Mouse (Mus musculus) layer of hippocampus, adult 11-12 months (tissue): ENCODE data around the gene Creb5.

ENCODE experiments used
- DNase-seq: peaks from one replicate; pipeline ENCODE4 v3.0.0; 2022; ENCODE audit warnings: low spot score

Creb5 gene

DNA sequence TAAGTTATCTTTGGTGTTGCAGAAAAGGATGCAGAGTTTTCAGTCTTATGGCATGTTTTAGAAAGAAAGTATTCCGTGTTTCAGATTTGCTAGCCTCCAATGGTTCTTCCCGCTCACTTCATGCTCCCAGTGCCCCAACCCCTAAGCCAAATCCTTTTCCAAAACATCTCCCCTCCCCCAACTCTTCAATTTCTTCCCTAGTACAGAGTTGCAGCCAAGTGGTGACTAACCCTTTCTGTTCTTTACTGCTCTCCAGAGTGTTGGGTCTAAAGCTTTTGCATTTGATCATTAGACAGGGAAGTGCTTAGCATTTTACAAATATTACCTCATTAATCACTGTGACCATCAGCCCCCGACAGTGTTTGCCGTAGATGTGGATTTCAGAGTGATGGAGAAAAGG lies 142.8 kb downstream of the Creb5 start:
- no peak for DNase-seq

GRCm38 (mm10) chr6:53445862-53446460 lies 158.9 kb downstream of the Creb5 start:
- DNase-seq, result no peak

- DNase-seq, result no peak
These were observed 160.4 kb downstream of the Creb5 start for GRCm38 (mm10) chr6:53447479-53447878.

DNA sequence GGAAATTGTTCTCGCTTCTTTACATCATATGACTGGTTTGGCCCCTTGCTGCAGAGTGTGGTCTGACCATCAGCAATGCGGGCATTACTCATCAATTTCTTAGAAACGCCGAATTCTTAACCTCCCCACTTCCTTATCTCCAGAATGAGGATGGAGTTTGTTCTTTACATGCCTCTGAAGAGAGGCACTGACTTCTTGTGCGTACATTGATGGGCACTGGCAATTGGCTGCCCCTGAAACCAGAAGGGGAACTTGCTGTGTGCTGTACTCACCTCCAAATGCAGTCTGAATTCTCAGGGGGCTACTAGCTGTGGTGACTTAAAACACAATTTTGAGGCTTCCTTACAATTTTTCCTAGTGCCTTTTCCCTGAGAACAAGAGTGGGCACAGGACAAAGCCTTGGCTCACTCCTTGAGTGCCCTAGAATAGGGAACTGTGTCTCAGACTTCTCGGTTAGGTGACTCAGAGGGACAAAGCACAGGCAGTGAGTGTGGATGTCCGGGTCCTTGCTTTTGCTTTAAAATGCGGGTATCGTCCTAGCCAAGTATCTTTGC lies 161.3 kb downstream of the Creb5 start:
- no peak for DNase-seq

GRCm38 (mm10) chr6:53449437-53450173 lies 162.5 kb downstream of the Creb5 start:
- DNase-seq, result no peak

- peak; percentile 41 for DNase-seq
These were observed 163.4 kb downstream of the Creb5 start for GRCm38 (mm10) chr6:53450494-53450893.

DNA sequence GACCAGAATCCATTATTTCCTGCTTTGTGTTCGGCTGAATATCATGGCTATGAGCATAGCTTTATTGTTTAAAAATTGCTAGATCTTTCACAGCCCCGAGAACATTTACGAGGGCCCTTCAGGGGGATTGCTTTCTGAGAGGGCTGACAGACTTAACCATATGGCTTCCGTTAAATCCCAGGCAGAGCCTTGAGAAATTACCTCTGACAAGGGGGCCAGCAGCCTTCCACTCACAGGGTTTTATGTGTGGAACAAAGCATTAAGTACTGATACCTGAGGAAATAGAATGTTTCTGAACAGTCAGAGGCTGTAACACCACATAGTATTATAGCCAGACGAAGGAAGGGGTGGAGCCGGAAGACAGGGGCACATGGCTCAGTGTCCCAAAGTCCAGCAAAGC lies 165.2 kb downstream of the Creb5 start:
- no peak for DNase-seq

- no peak for DNase-seq
These were observed 168.4 kb downstream of the Creb5 start for GRCm38 (mm10) chr6:53455442-53455841.

- DNase-seq, result no peak
These were observed 169.0 kb downstream of the Creb5 start for GRCm38 (mm10) chr6:53456111-53456510.

DNA sequence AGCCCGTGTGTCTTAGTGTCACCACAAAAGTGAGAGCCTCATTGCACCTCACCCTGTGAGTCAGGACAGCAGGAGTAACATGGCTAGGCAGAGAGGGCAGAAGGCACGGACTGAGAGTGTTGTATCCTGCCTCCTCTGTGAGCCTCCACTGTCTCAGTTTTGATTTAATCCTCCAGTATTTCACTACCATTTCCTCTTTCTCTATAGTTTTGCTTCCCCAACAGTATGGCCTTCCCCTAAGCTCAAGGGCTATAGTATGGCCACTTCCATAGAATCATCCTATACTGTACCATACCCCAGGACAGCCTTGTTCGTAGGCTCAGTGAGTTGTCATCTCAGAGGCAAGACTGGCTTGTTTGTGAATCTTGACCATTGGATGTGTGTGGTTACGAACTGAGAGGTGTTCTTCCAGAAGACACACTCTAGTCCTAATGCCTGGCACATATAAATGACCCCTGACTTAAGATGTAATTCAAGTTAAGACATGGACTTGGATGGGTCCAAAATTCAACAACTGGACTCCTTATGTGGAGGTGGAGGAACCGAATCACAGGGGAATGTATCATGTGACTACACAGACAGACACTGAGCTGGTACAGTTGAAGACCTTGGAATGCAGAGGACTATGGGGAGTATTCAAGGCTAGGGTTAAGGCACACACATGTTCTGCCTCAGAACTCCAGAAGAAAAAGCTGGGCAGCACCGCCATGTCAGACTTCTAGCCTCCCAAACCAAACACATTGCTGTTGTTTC lies 173.1 kb downstream of the Creb5 start:
- DNase-seq, result no peak

DNA sequence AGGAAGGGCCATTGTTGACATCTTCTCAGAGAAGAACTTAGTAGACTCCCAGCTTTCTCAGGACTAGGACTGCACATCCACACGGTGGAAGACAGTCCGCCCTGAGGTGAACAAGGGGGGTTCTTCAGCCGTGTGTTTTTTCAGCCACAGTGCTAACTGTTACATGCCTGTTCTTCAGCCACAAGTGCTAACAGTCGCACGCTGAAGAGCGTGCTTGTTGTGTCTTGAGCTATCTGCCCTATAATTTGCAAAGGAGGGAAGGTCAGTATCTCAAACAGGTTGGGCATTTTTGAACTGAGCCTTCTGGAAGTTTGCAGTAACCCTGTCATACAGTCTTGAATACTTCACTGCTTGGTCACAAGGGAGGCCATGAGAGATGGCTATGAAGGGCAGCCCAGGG lies 174.0 kb downstream of the Creb5 start:
- no peak for DNase-seq

DNA sequence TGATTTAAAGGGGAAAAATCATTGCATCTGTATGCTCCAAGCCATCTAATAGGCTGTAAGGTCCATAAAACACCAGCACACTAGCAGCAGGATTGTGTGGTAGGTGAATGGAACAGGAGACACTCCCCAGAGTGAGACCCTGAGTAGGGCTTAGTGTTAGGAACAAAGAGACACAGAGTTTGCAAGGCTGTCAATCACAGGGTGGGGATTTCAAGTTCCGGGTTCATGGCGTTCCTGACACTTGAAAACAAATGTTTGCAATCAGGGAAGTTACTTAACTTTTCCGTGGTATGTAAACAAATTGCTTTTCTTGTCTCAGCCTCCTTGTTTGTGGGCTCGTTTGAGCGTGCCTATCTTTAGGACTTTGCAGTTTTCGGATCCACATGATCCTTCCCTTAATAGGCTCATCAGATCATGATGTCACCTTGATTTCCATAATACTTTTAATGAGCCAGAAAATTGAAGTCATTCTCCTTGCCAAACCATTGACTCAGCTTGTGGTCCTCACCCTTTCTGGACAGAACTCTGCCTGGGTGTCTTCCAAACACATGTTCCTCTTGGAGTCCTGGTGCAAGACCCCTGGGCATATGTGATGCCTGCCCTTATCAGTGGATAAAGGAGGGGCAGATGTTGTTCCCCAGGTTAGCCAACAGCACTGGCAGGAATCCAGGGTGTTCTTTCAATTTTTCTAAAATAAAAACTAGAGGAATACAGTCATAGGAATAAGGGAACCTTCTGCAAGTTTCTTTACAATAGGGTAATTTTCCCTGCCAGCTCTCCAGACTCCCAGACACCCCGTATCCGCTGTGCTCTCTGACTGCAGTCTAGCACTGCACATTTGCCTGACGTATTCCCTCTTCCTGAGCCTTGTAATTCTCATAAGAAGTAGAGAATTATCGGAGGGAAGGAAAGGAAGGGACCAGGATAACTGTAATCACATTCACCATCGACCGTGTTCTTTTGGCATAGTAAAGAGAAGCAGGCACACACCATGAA lies 175.0 kb downstream of the Creb5 start:
- DNase-seq, result no peak

DNA sequence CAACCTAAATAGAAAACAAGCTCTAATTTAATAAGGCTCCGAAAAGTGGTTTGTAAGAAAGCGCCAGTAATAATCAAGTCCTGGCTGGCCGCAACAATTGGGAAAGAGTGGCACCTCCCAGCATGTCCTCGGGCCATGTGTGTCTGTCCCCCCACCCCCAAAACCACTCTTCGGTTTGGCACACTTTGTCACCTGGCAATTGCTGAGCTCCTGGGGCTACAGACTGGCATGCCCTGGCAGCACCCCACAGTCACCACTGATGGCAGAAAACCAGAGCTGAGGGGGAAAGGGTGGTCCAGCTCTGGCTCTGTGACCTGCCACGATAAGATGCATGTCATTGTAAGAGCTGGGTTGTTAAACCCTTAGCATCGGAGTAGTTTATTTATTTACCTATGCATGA lies 175.7 kb downstream of the Creb5 start:
- DNase-seq, result no peak

DNA sequence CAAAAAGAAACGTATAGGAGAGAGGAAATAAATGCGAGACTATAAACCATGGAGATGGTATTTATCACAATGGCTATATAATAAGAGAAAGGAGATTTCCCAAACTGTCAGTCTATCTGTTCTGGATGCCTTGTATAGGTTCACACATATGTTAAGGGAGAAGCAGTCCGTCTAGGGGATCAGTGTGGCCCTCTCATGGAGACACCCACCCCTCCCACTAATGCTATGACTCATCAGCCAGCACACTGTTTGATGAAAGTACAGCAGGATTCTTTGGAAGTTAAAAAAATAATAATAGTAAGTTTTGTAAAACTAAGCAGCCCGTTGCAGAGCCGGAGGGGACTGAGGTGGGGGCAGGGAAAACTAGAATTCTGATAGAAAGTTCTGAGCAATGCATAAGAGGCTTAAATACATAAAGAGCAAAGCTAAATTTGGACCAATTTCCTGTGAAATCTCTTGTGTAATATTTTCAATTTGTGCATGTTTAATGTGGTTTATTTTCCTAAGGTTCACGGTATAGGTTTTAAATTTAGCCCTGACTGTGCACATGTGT lies 176.3 kb downstream of the Creb5 start:
- DNase-seq, result no peak

- no peak for DNase-seq
These were observed 182.1 kb downstream of the Creb5 start for GRCm38 (mm10) chr6:53469204-53469603.

- no peak for DNase-seq
These were observed 182.6 kb downstream of the Creb5 start for GRCm38 (mm10) chr6:53469703-53470102.

GRCm38 (mm10) chr6:53470559-53470958 lies 183.5 kb downstream of the Creb5 start:
- DNase-seq, result no peak

- no peak for DNase-seq
These were observed 184.0 kb downstream of the Creb5 start for GRCm38 (mm10) chr6:53470999-53471591.

- no peak for DNase-seq
These were observed 185.7 kb downstream of the Creb5 start for GRCm38 (mm10) chr6:53472751-53473150.

DNA sequence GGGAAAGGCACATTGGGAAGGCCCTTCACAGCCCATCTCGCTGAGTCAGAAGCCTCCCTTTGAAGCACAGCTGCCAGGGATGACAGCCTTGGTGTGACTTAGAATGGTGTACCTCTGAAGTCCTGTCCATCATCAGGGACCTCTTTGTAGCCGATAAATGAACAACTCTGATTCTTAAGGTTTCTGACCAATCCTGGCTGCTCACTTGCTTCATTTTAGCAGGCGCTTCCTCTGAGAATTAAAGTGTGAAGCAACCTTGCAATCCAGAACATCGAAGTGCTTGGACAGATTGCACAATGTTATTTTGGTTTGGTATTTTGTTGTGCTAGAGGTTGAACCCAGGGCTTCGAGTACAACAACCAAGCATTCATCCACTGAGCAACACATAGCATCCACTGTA lies 190.4 kb downstream of the Creb5 start:
- no peak for DNase-seq

GRCm38 (mm10) chr6:53490917-53491316 lies 203.8 kb downstream of the Creb5 start:
- no peak for DNase-seq
